Comparison of ENCODE assay signal across 13 mouse cellular contexts in the genomic region with DNA sequence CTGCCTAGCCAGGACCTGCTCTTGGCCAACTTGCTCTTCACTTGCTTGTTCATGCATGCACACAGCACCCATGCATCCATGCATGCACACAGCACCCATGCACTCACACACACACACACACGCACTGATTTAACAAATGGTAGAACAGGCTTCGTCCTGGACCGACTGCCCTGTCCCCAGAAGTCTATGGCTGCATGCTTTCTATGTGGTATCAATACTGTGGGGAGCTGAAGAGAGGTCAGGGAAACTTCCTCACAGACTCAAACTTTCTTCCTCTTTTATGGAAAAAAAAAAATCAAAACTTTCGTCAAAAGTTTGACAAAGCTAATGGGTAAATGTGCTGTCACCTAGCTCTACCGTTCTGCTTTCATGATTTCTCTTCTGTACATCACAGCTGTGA. TPM values are rescaled to one million over a fixed set of nuclear protein-coding genes. Genes with fewer than 3 reads are reported as not detected.
DNase-seq lines count a peak whose midpoint lies in the region; ATAC-seq lines count a peak whose summit lies in the region.
"Had no signal": no experiment of that assay in that cellular context is flagged by ENCODE, and none has a peak within 500 bp of the region (broad histone marks: within the 10 kb centered on the region; RNA-seq: fewer than 3 reads in every experiment).

No protein-coding gene starts in this region.

- peak overlapping the region; percentile 43; the same call in 1 of the 2 replicates for H3K27ac ChIP-seq in hindbrain, embryonic 14.5 days
- no peak overlapping the region for H3K27ac ChIP-seq in hindbrain, embryonic 16.5 days (ENCODE audit: low read depth, low read length)
- H3K27ac ChIP-seq in lung, embryonic 16.5 days (ENCODE audit: low read length), result 0 out of 2 replicates have a peak overlapping the region, but pooled peaks have one; percentile 34
- peak overlapping the region; percentile 80 for H3K27ac ChIP-seq in liver, embryonic 15.5 days (replicated peaks)
- H3K27ac ChIP-seq: limb, embryonic 13.5 days; midbrain, embryonic 13.5 days; neural tube, embryonic 12.5 days had no signal

- no peak overlapping the region for H3K4me3 ChIP-seq in hindbrain, embryonic 14.5 days (replicated peaks; ENCODE audit: low read length)
- H3K4me3 ChIP-seq in hindbrain, embryonic 16.5 days (ENCODE audit: low read length), result no peak overlapping the region
- H3K4me3 ChIP-seq in lung, embryonic 16.5 days (ENCODE audit: low read length), result no peak overlapping the region
- no peak overlapping the region for H3K4me3 ChIP-seq in liver, embryonic 15.5 days (replicated peaks)
- H3K4me3 ChIP-seq: erythroblast, embryonic 14.5 days; limb, embryonic 13.5 days; midbrain, embryonic 13.5 days; neural tube, embryonic 12.5 days had no signal

- DNase-seq in hindbrain, embryonic 14.5 days (ENCODE audit: low spot score), result no peak
- no peak for DNase-seq in lung, postnatal 10 days
- DNase-seq: adrenal gland, adult 2 months; thymus, postnatal 36 days had no signal

- ATAC-seq in hindbrain, embryonic 14.5 days (ENCODE audit: low FRiP score), result no peak
- no peak for ATAC-seq in hindbrain, embryonic 16.5 days
- no peak for ATAC-seq in lung, embryonic 16.5 days (ENCODE audit: low read depth)
- no peak; the same call in 1 of the 2 replicates for ATAC-seq in liver, embryonic 15.5 days (ENCODE audit: insufficient read depth)
- ATAC-seq in CD4-positive, CD25-positive, alpha-beta regulatory T cell, adult 4 months, result no peak
- no peak for ATAC-seq in megakaryocyte-erythroid progenitor cell, adult 5-6 weeks (replicated peaks; ENCODE audit: low FRiP score, low TSS enrichment, poor library complexity, severe bottlenecking)

- H3K9ac ChIP-seq in hindbrain, embryonic 14.5 days, result no peak overlapping the region
- no peak overlapping the region for H3K9ac ChIP-seq in hindbrain, embryonic 16.5 days (ENCODE audit: low read depth, low read length)
- H3K9ac ChIP-seq in lung, embryonic 16.5 days (ENCODE audit: low read length), result no peak overlapping the region
- H3K9ac ChIP-seq in liver, embryonic 15.5 days, result no peak overlapping the region
- H3K9ac ChIP-seq: limb, embryonic 13.5 days; midbrain, embryonic 13.5 days; neural tube, embryonic 12.5 days had no signal

- H3K36me3 ChIP-seq in hindbrain, embryonic 14.5 days (replicated peaks; ENCODE audit: control insufficient read depth, insufficient read depth), result peaks cover 100% of the 10 kb centered on the region
- peaks cover 75% of the 10 kb centered on the region for H3K36me3 ChIP-seq in hindbrain, embryonic 16.5 days (ENCODE audit: control insufficient read depth, insufficient read depth, low read length)
- H3K36me3 ChIP-seq in lung, embryonic 16.5 days (ENCODE audit: control insufficient read depth, insufficient read depth, low read length), result peaks cover 73% of the 10 kb centered on the region
- peaks cover 93% of the 10 kb centered on the region for H3K36me3 ChIP-seq in liver, embryonic 15.5 days (replicated peaks)

- no peak overlapping the region for H3K4me2 ChIP-seq in hindbrain, embryonic 14.5 days (replicated peaks)
- no peak overlapping the region for H3K4me2 ChIP-seq in hindbrain, embryonic 16.5 days (ENCODE audit: low read length)
- no peak overlapping the region for H3K4me2 ChIP-seq in lung, embryonic 16.5 days (ENCODE audit: low read depth, low read length)
- H3K4me2 ChIP-seq in liver, embryonic 15.5 days, result peak overlapping the region; percentile 16; the same call in 1 of the 2 replicates
- H3K4me2 ChIP-seq: limb, embryonic 13.5 days; midbrain, embryonic 13.5 days; neural tube, embryonic 12.5 days had no signal

- H3K4me1 ChIP-seq in hindbrain, embryonic 14.5 days (replicated peaks; ENCODE audit: control insufficient read depth, insufficient read depth, low read length), result no peaks in the 10 kb centered on the region
- H3K4me1 ChIP-seq in hindbrain, embryonic 16.5 days (ENCODE audit: control insufficient read depth, insufficient read depth, low read depth, low read length), result no peaks in the 10 kb centered on the region
- H3K4me1 ChIP-seq in lung, embryonic 16.5 days (replicated peaks; ENCODE audit: control insufficient read depth, insufficient read depth, low read length), result peaks cover 5% of the 10 kb centered on the region; the same call in 1 of the 2 replicates
- H3K4me1 ChIP-seq in liver, embryonic 15.5 days (replicated peaks), result peaks cover 44% of the 10 kb centered on the region
- H3K4me1 ChIP-seq: limb, embryonic 13.5 days; neural tube, embryonic 12.5 days had no signal

- no peaks in the 10 kb centered on the region for H3K27me3 ChIP-seq in hindbrain, embryonic 14.5 days (ENCODE audit: control insufficient read depth, insufficient read depth, low read length)
- no peaks in the 10 kb centered on the region for H3K27me3 ChIP-seq in hindbrain, embryonic 16.5 days (replicated peaks; ENCODE audit: control insufficient read depth, insufficient read depth, low read length)
- no peaks in the 10 kb centered on the region for H3K27me3 ChIP-seq in lung, embryonic 16.5 days (ENCODE audit: control insufficient read depth, insufficient read depth, low read depth, low read length)
- H3K27me3 ChIP-seq in liver, embryonic 15.5 days, result no peaks in the 10 kb centered on the region
- H3K27me3 ChIP-seq: limb, embryonic 13.5 days; midbrain, embryonic 13.5 days; neural tube, embryonic 12.5 days had no signal

- no peaks in the 10 kb centered on the region for H3K9me3 ChIP-seq in hindbrain, embryonic 14.5 days (ENCODE audit: control insufficient read depth, low read length)
- no peaks in the 10 kb centered on the region for H3K9me3 ChIP-seq in hindbrain, embryonic 16.5 days (ENCODE audit: control insufficient read depth, low read length)
- H3K9me3 ChIP-seq in lung, embryonic 16.5 days (ENCODE audit: control insufficient read depth, low read length), result no peaks in the 10 kb centered on the region
- H3K9me3 ChIP-seq in liver, embryonic 15.5 days (replicated peaks), result no peaks in the 10 kb centered on the region
- H3K9me3 ChIP-seq: limb, embryonic 13.5 days; midbrain, embryonic 13.5 days; neural tube, embryonic 12.5 days had no signal

- WGBS in hindbrain, embryonic 14.5 days, result 97% methylated on average over 5 of the region's 5 CpGs
- WGBS in hindbrain, embryonic 16.5 days, result 88% methylated on average over 5 of the region's 5 CpGs
- WGBS in lung, embryonic 16.5 days, result 70% methylated on average over 5 of the region's 5 CpGs
- WGBS in liver, embryonic 15.5 days (ENCODE audit: insufficient replicate concordance), result 59% methylated on average over 5 of the region's 5 CpGs

RNA-seq across cellular contexts. Expression of a gene that starts 15.1 kb away (rescaled TPM):
- 17.9 and 27.6 TPM in 2 replicates for polyA plus RNA-seq in hindbrain, embryonic 14.5 days (2014; fragmentation: Nextera tagmentation; extraction: Ambion mirVana)
- polyA plus RNA-seq in hindbrain, embryonic 16.5 days (2015; fragmentation: Nextera tagmentation; extraction: Ambion mirVana), result 13.5 and 17.5 TPM in 2 replicates
- polyA plus RNA-seq in lung, embryonic 16.5 days (2015; fragmentation: Nextera tagmentation; extraction: Ambion mirVana), result 48.9 and 52.1 TPM in 2 replicates
- 22.0 and 27.4 TPM in 2 replicates for polyA plus RNA-seq in liver, embryonic 15.5 days (2015; fragmentation: Nextera tagmentation; extraction: Ambion mirVana)
- polyA plus RNA-seq in CD4-positive, CD25-positive, alpha-beta regulatory T cell, adult 4 months (2017; shearing (Covaris generic)), result 1 to 10 TPM in 1 of 2 experiments, under 1 TPM in 1; 0.91 to 2.7 TPM
- total RNA-seq in megakaryocyte-erythroid progenitor cell, adult 5-6 weeks (2014; fragmentation: Nextera tagmentation), result 0.20 and 0.37 TPM in 2 replicates
- not detected in 2 replicates for total RNA-seq in megakaryocyte-erythroid progenitor cell, adult 5-6 weeks (2017)

RNA-seq across cellular contexts. Expression of a gene that starts 24.6 kb away (rescaled TPM):
- polyA plus RNA-seq in hindbrain, embryonic 14.5 days (2014; fragmentation: Nextera tagmentation; extraction: Ambion mirVana), result 2.4 and 3.2 TPM in 2 replicates
- 2.3 and 15.0 TPM in 2 replicates for polyA plus RNA-seq in hindbrain, embryonic 16.5 days (2015; fragmentation: Nextera tagmentation; extraction: Ambion mirVana)
- polyA plus RNA-seq in lung, embryonic 16.5 days (2015; fragmentation: Nextera tagmentation; extraction: Ambion mirVana), result 93.6 and 113 TPM in 2 replicates
- 66.4 and 66.7 TPM in 2 replicates for polyA plus RNA-seq in liver, embryonic 15.5 days (2015; fragmentation: Nextera tagmentation; extraction: Ambion mirVana)
- not detected for polyA plus RNA-seq in CD4-positive, CD25-positive, alpha-beta regulatory T cell, adult 4 months (2017; shearing (Covaris generic))
- total RNA-seq in megakaryocyte-erythroid progenitor cell, adult 5-6 weeks (2014; fragmentation: Nextera tagmentation), result 1.8 TPM in 1 of 2 replicates, not detected in the other
- not detected in 2 replicates for total RNA-seq in megakaryocyte-erythroid progenitor cell, adult 5-6 weeks (2017)

RNA-seq across cellular contexts. Expression of a gene that starts 33.2 kb away (rescaled TPM):
- 304 and 309 TPM in 2 replicates for polyA plus RNA-seq in hindbrain, embryonic 14.5 days (2014; fragmentation: Nextera tagmentation; extraction: Ambion mirVana)
- polyA plus RNA-seq in hindbrain, embryonic 16.5 days (2015; fragmentation: Nextera tagmentation; extraction: Ambion mirVana), result 304 and 382 TPM in 2 replicates
- 377 and 397 TPM in 2 replicates for polyA plus RNA-seq in lung, embryonic 16.5 days (2015; fragmentation: Nextera tagmentation; extraction: Ambion mirVana)
- 92.3 and 115 TPM in 2 replicates for polyA plus RNA-seq in liver, embryonic 15.5 days (2015; fragmentation: Nextera tagmentation; extraction: Ambion mirVana)
- 100 to 1,000 TPM; 151 to 190 TPM for polyA plus RNA-seq in CD4-positive, CD25-positive, alpha-beta regulatory T cell, adult 4 months (2017; shearing (Covaris generic))
- total RNA-seq in megakaryocyte-erythroid progenitor cell, adult 5-6 weeks (2014; fragmentation: Nextera tagmentation), result 144 and 164 TPM in 2 replicates
- total RNA-seq in megakaryocyte-erythroid progenitor cell, adult 5-6 weeks (2017), result 67.7 and 77.9 TPM in 2 replicates

RNA-seq across cellular contexts. Expression of a gene that starts 34.1 kb away (rescaled TPM):
- polyA plus RNA-seq in hindbrain, embryonic 14.5 days (2014; fragmentation: Nextera tagmentation; extraction: Ambion mirVana), result 0.27 and 0.32 TPM in 2 replicates
- 0.61 and 0.66 TPM in 2 replicates for polyA plus RNA-seq in hindbrain, embryonic 16.5 days (2015; fragmentation: Nextera tagmentation; extraction: Ambion mirVana)
- 2.3 and 2.7 TPM in 2 replicates for polyA plus RNA-seq in lung, embryonic 16.5 days (2015; fragmentation: Nextera tagmentation; extraction: Ambion mirVana)
- 0.03 and 0.08 TPM in 2 replicates for polyA plus RNA-seq in liver, embryonic 15.5 days (2015; fragmentation: Nextera tagmentation; extraction: Ambion mirVana)
- not detected for polyA plus RNA-seq in CD4-positive, CD25-positive, alpha-beta regulatory T cell, adult 4 months (2017; shearing (Covaris generic))
- total RNA-seq in megakaryocyte-erythroid progenitor cell, adult 5-6 weeks (2014; fragmentation: Nextera tagmentation), result not detected in 2 replicates
- not detected in 2 replicates for total RNA-seq in megakaryocyte-erythroid progenitor cell, adult 5-6 weeks (2017)
- polyA plus RNA-seq: erythroblast, embryonic 14.5 days had no signal

RNA-seq across cellular contexts. Expression of a gene that starts 52.7 kb away (rescaled TPM):
- polyA plus RNA-seq in hindbrain, embryonic 14.5 days (2014; fragmentation: Nextera tagmentation; extraction: Ambion mirVana), result 260 and 277 TPM in 2 replicates
- 192 and 222 TPM in 2 replicates for polyA plus RNA-seq in hindbrain, embryonic 16.5 days (2015; fragmentation: Nextera tagmentation; extraction: Ambion mirVana)
- polyA plus RNA-seq in lung, embryonic 16.5 days (2015; fragmentation: Nextera tagmentation; extraction: Ambion mirVana), result 379 and 414 TPM in 2 replicates
- polyA plus RNA-seq in liver, embryonic 15.5 days (2015; fragmentation: Nextera tagmentation; extraction: Ambion mirVana), result 167 and 213 TPM in 2 replicates
- polyA plus RNA-seq in CD4-positive, CD25-positive, alpha-beta regulatory T cell, adult 4 months (2017; shearing (Covaris generic)), result not detected
- 82.3 and 91.5 TPM in 2 replicates for total RNA-seq in megakaryocyte-erythroid progenitor cell, adult 5-6 weeks (2014; fragmentation: Nextera tagmentation)
- total RNA-seq in megakaryocyte-erythroid progenitor cell, adult 5-6 weeks (2017), result 49.2 and 87.0 TPM in 2 replicates
